Mouse (Mus musculus) skeletal muscle tissue, adult 2 months (tissue): ENCODE measurements around the gene Trmt112.

Experiments used
- DNase-seq: peaks from one replicate; pipeline ENCODE4 v3.0.0-alpha.2; 2012; ENCODE audit warnings: low read depth, low spot score

The Trmt112 gene

GRCm38 (mm10) chr19:6947742-6948141, 38.2 kb downstream of the Trmt112 start:
- DNase-seq: no peak

GRCm38 (mm10) chr19:6948186-6948585, 38.7 kb downstream of the Trmt112 start:
- no peak for DNase-seq

GRCm38 (mm10) chr19:6949532-6949931, 40.0 kb downstream of the Trmt112 start:
- DNase-seq: no peak

- DNase-seq: no peak
Measured at GRCm38 (mm10) chr19:6949951-6950350, 40.5 kb downstream of the Trmt112 start.

GRCm38 (mm10) chr19:6950613-6951153, 41.2 kb downstream of the Trmt112 start:
- peak; percentile 51 for DNase-seq

GRCm38 (mm10) chr19:6951381-6951968, 42.0 kb downstream of the Trmt112 start:
- peak; percentile 94 for DNase-seq

- peak; percentile 87 for DNase-seq
Measured at GRCm38 (mm10) chr19:6951994-6952711, 42.7 kb downstream of the Trmt112 start.

- no peak for DNase-seq
Measured at GRCm38 (mm10) chr19:6952712-6953037, 43.2 kb downstream of the Trmt112 start.

GRCm38 (mm10) chr19:6954046-6954445, 44.5 kb downstream of the Trmt112 start:
- no peak for DNase-seq

GRCm38 (mm10) chr19:6955424-6955823, 45.9 kb downstream of the Trmt112 start:
- no peak for DNase-seq

GRCm38 (mm10) chr19:6956461-6956860, 47.0 kb downstream of the Trmt112 start:
- DNase-seq: no peak
